Mouse (Mus musculus) kidney, adult 2 months (tissue): ENCODE data around the gene Zfp385b.

Source experiments
- CTCF ChIP-seq: fragments of 200-500 bp; conservative IDR thresholded peaks from 2 replicates; pipeline ENCODE4 v1.5.1; 2011; ENCODE audit warnings: low read depth, mild to moderate bottlenecking, control low read depth, low read length, moderate library complexity, mixed read lengths; ENCODE audit not compliant: insufficient read depth, insufficient read length
- POLR2A ChIP-seq: fragments of 200-500 bp; IDR thresholded peaks from one replicate; pipeline ENCODE4 v1.6.1; 2011; ENCODE audit warnings: low read depth, low read length, control low read depth

- no peak for TF ChIP-seq CTCF
- no peak for TF ChIP-seq POLR2A
Measured at GRCm38 (mm10) chr2:77500480-77500879, 319.0 kb downstream of the Zfp385b start.
